Mouse (Mus musculus) embryo, embryonic 11.5 days (tissue): ENCODE data around the gene Insig1.

Experiments used
- DNase-seq: peaks from one replicate; pipeline ENCODE4 v3.0.0-alpha.2; 2012; ENCODE audit warnings: low read depth, low spot score

Gene Insig1

DNA sequence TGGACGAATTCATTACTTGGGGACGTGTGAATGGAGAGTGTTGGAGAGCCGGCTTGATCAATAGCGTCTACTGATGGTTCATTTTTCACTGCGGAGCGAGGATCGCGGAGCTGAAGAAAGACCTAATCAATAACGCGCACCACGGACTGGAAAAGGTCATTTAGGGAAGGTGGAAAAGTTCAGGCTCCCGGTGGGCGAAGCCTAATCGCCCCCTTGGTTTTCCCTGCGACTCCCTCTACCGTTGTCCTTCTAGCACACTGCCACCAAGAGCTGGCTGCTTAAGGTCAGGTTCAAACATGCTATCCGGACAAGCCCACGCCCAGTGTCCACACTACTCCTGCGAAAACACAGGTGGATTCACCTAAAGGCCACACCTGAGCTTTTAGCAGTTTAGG is 47.4 kb downstream of the Insig1 start:
- no peak for DNase-seq

DNA sequence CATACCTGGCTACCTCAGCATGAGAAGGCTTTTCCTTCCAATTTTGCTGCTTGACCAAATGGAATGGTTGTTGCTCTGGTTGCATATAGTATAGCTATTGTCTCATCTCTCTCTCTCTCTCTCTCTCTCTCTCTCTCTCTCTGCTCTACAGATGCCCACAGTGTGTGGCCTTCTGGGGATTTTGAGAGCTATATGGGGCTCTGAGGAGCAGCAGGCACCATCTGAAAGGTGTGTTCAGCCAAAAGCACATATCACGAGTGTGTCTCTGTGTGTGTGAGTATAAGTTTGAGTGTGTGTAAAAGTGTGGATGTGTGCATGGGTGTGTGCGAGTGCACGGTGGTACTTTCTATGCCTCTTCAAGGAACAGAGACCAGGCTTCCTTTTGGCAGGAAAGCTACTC is 48.4 kb downstream of the Insig1 start:
- DNase-seq: no peak

DNA sequence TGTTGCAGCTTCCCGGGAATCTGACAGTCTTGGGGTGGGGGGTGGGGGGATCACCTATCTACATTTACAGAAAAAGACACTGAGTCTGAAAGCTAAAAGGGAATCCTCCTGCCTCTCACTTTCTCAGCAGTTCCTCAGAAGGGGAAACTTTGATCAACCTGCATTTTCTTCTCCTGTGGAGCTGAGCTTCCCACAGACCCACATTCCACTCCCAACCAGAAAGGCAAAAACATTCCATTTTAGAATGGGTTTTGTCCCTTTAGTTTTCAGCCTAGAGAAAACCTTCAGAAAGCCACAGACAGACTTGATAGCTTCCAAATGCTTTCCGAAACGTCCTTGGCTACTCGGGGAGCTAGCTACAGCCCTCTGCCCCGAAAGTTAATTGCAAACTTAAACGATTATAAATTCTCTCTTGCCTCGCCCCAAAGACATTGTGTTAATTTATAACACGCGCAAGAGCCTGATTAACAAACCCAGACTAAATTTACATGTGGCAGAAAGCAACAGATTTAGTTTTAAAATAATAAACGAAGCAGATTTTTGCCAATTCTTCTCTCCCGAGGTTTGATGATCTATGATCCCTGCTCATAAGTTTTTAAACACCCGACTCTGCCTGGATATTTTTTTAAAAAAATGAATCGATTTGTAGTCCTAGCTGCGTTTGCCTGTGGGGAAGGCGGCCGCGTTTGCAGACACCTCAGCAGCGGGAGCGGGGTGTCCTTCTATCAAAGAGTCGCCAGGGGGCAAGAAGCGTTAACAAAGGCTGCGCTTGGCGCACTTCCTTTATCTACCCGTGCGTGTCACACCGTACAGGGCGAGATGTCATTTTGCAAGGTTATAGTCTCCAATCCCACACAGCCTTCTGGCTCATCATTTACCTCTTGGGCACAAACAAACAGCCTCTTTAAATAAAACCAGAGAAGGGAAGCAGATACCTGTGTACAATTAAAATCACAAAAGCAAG is 51.6 kb downstream of the Insig1 start:
- DNase-seq: peak; percentile 51

DNA sequence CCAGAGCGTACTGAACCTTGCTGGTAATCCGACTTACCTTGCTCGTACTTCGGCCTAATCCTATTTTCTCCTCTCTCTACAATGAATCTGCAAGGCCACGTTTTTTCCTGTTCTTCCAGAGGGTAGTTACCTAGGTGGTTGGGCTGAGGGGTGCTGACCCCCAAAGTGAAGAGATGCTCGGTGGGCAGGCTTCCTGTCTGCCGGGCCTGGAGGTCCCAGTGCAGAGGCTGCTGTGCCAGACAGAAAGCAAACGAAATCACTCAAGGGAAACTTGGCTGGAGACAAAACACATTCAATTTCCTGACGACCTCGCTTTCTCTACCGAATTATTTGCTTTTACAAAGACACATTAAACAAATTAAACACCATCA is 52.3 kb downstream of the Insig1 start:
- no peak for DNase-seq

DNA sequence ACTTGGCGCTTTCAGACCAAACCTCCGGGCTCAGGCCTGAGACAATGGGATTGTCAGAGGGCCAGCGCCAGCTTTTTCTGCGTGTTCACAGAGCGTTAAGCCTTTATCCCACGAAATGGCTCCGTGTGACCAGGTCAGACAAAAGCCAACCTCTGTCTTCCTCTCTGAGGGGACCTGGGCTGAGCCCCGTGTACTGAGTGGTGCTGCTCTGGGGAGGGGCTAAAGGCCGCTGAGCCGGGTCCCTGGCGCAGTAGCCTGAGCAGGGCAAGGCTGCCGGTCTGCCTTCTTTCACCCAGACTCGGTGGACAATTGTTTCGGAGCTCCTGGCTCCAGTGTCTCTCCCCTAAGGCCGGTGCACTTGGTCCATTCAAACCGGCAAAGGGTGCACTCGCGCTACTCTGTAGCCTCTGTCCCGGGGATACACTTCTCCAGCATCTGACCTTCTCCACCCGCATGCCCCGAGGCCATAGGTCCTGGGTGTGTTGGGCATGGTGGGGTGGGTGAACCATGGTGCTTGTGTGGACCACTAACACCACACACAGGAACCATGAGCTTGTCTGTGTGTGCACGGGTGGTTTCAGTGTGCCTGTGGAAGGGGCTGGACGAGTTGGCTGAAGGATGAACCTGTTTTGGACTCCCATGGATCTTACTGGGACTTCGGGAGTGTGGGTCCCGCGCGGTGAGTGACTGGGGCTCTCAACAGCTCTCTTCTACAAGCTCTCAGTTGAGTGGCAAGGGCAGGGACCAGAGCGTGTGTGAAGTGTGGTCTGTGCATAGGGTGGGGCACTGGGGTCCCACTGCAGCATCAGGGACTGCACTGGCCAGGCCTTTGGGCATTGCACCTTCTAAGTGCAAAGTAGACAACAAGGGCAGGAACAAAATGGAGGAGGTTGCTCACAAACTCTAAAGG is 53.4 kb downstream of the Insig1 start:
- no peak for DNase-seq
